Mouse (Mus musculus) hindbrain, embryonic 14.5 days (tissue): ENCODE data around the gene Dtd1. TPM values are rescaled to one million over a fixed set of nuclear protein-coding genes. Genes with fewer than 3 reads are reported as not detected.

Source experiments
- microRNA-seq: library from miRNA; unstranded; fragments of <30 nt; microRNA quantifications from one replicate; pipeline ENCODE4, GENCODE M21; 2016
- polyA plus RNA-seq: library from polyadenylated mRNA; unstranded; fragments of >200 nt; fragmentation: Nextera tagmentation; extraction: Ambion mirVana; gene quantifications from 2 replicates; pipeline ENCODE4 v1.2.1, GENCODE M21; 2014

Gene Dtd1
- polyA plus RNA-seq, 1 experiment from 2014 or later, result 120 TPM

Small RNA genes lying within 50 kb of the gene (microRNA-seq; reads per million reads assigned to microRNA genes)
- not detected for gene Gm24823

Other genes starting within 250 kb of the Dtd1 start
- 22.4 and 23.3 TPM in 2 replicates for gene Kat14, start 230.9 kb upstream of the Dtd1 start, polyA plus RNA-seq
- 0.53 and 3.0 TPM in 2 replicates for gene Pet117, start 230.9 kb upstream of the Dtd1 start, polyA plus RNA-seq
- gene Dzank1, start 72.5 kb upstream of the Dtd1 start, polyA plus RNA-seq, result 19.5 and 23.7 TPM in 2 replicates
- 26.4 and 28.3 TPM in 2 replicates for gene Polr3f, start 72.2 kb upstream of the Dtd1 start, polyA plus RNA-seq
- 55.1 and 58.6 TPM in 2 replicates for gene Rbbp9, start 49.0 kb upstream of the Dtd1 start, polyA plus RNA-seq
- 64.3 and 69.5 TPM in 2 replicates for gene Sec23b, start 43.7 kb upstream of the Dtd1 start, polyA plus RNA-seq
- gene Smim26, start 5.8 kb upstream of the Dtd1 start, polyA plus RNA-seq, result 57.4 and 77.1 TPM in 2 replicates
- gene Scp2d1, start 223.8 kb downstream of the Dtd1 start, polyA plus RNA-seq, result not detected in 2 replicates